Comparison of ENCODE assay signal across 8 mouse cellular contexts in the genomic region with DNA sequence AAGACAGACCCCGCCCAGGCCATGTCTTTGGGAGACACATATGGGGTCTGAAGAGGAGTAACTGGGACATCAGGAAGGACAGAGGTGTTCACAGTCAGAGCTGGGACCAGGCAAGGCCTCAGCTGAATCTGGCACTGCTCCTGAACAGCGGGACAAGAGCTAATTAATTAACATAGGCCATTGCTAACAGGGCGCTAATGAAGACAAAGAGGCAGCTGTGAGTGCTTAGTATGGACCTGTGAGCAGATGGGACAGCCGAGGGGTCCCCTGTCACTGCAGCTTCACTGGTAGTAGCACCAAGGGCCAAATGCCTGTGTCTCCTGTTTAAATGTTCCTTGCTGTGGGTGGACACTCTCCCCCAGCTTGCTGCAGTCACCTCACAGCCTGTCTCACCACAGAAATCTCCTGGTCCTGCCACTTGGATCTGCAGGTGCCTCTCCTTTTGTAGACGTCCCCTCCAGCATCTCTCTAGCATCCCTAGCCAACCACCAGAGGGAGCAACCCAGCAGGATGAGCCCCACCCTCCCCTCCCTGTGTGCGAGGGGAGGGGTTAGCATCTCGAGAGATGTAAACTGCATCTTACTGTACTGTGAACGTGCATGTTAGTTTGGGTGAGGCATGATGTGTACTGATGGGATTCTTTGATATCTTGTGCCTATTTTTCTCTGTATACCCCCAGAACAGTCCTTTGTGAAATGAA. TPM values are rescaled to one million over a fixed set of nuclear protein-coding genes. Genes with fewer than 3 reads are reported as not detected.
DNase-seq lines count a peak whose midpoint lies in the region; ATAC-seq lines count a peak whose summit lies in the region.

No protein-coding gene starts in this region.

- peak overlapping the region; percentile 38 for H3K27ac ChIP-seq in forebrain, embryonic 15.5 days (replicated peaks)
- H3K27ac ChIP-seq in midbrain, embryonic 16.5 days (ENCODE audit: low read length), result no peak overlapping the region

- peak; percentile 94 for ATAC-seq in frontal cortex, adult (ENCODE audit: low TSS enrichment)
- ATAC-seq in cerebellum, adult (ENCODE audit: insufficient number of reproducible peaks, low FRiP score, low TSS enrichment), result peak; percentile 24; the same call in 1 of the 2 replicates
- peak; percentile 82 for ATAC-seq in forebrain, embryonic 15.5 days (replicated peaks)
- peak; percentile 50 for ATAC-seq in midbrain, embryonic 16.5 days

- H3K4me2 ChIP-seq in forebrain, embryonic 15.5 days (replicated peaks), result no peak overlapping the region
- H3K4me2 ChIP-seq in midbrain, embryonic 16.5 days (ENCODE audit: low read length), result no peak overlapping the region

- H3K27me3 ChIP-seq in forebrain, embryonic 15.5 days, result no peaks in the 10 kb centered on the region
- H3K27me3 ChIP-seq in midbrain, embryonic 16.5 days (ENCODE audit: control insufficient read depth, insufficient read depth, low read depth, low read length), result no peaks in the 10 kb centered on the region

- no peak overlapping the region for H3K4me3 ChIP-seq in forebrain, embryonic 15.5 days
- H3K4me3 ChIP-seq in midbrain, embryonic 16.5 days (ENCODE audit: low read depth, low read length), result no peak overlapping the region

- no peaks in the 10 kb centered on the region for H3K9me3 ChIP-seq in forebrain, embryonic 15.5 days
- H3K9me3 ChIP-seq in midbrain, embryonic 16.5 days (replicated peaks; ENCODE audit: control insufficient read depth, low read length, poor library complexity, severe bottlenecking), result no peaks in the 10 kb centered on the region

- H3K4me1 ChIP-seq in forebrain, embryonic 15.5 days, result peaks cover 8% of the 10 kb centered on the region
- H3K4me1 ChIP-seq in midbrain, embryonic 16.5 days (ENCODE audit: control insufficient read depth, insufficient read depth, low read length), result peaks cover 4% of the 10 kb centered on the region; the same call in 1 of the 2 replicates

- no peaks in the 10 kb centered on the region for H3K36me3 ChIP-seq in forebrain, embryonic 15.5 days
- H3K36me3 ChIP-seq in midbrain, embryonic 16.5 days (ENCODE audit: control insufficient read depth, insufficient read depth, low read length), result no peaks in the 10 kb centered on the region

- WGBS in forebrain, embryonic 15.5 days, result 15% methylated on average over 8 of the region's 8 CpGs
- WGBS in midbrain, embryonic 16.5 days, result 14% methylated on average over 8 of the region's 8 CpGs

- H3K9ac ChIP-seq in forebrain, embryonic 15.5 days (replicated peaks), result no peak overlapping the region
- H3K9ac ChIP-seq in midbrain, embryonic 16.5 days (ENCODE audit: low read depth, low read length), result peak overlapping the region; percentile 27; the same call in 1 of the 2 replicates

- no peak for DNase-seq in frontal cortex, postnatal 25 days (ENCODE audit: low spot score in 2 of 2)
- DNase-seq in B cell, adult 2 months, result peak; percentile 16 to 21
- peak; percentile 54 for DNase-seq in layer of hippocampus, adult 9-11 months
- peak; percentile 74 for DNase-seq in thymus, postnatal 25 days

RNA-seq across cellular contexts. Expression of a gene that starts 8.3 kb away (rescaled TPM):
- 18.1 and 21.9 TPM in 2 replicates for polyA plus RNA-seq in forebrain, embryonic 15.5 days (2015; fragmentation: Nextera tagmentation; extraction: Ambion mirVana)
- polyA plus RNA-seq in midbrain, embryonic 16.5 days (2015; fragmentation: Nextera tagmentation; extraction: Ambion mirVana), result 26.6 and 29.7 TPM in 2 replicates

RNA-seq across cellular contexts. Expression of a gene that starts 29.2 kb away (rescaled TPM):
- polyA plus RNA-seq in forebrain, embryonic 15.5 days (2015; fragmentation: Nextera tagmentation; extraction: Ambion mirVana), result 2.9 and 3.7 TPM in 2 replicates
- polyA plus RNA-seq in midbrain, embryonic 16.5 days (2015; fragmentation: Nextera tagmentation; extraction: Ambion mirVana), result 3.6 and 4.1 TPM in 2 replicates

Comparison
In these comparisons a context has a peak if more than half of its experiments do, and no peak if none do; other contexts are left out.
1. ATAC-seq: peak in every context shown above with its lines; median percentile 94 in frontal cortex, adult; 82 in forebrain, embryonic 15.5 days; 50 in midbrain, embryonic 16.5 days; 24 in cerebellum, adult.
2. DNase-seq: peak in B cell, adult 2 months (2 of 2), layer of hippocampus, adult 9-11 months (single experiment) and thymus, postnatal 25 days (single experiment); none in frontal cortex, postnatal 25 days (0 of 2).